In genomic region chr10:70916697-70917096, GRCm38 (mm10) we compare ENCODE assay signal across 15 mouse cellular contexts.
A peak's percentile ranks its signal among the peaks of the same experiment; 100 is the strongest.
DNase-seq lines count a peak whose midpoint lies in the region; TF ChIP-seq lines count a peak whose summit lies in the region.
"Had no signal": no experiment of that assay in that cellular context is flagged by ENCODE, and none has a peak within 500 bp of the region (broad histone marks: within the 10 kb centered on the region; RNA-seq: fewer than 3 reads in every experiment).

No protein-coding gene starts in this region.

- peak; percentile 42 for TF ChIP-seq CTCF in left cerebral cortex, adult 2 months (IDR thresholded peaks at IDR 0.05)

- no peak overlapping the region for H3K27ac ChIP-seq in left cerebral cortex, adult 2 months
- H3K27ac ChIP-seq: embryonic facial prominence, embryonic 13.5 days; liver, embryonic 15.5 days; midbrain, embryonic 10.5 days had no signal

- DNase-seq in gastrocnemius, postnatal 10 days = peak; percentile 24
- DNase-seq in gastrocnemius, postnatal 14 days = no peak
- no peak for DNase-seq in left cerebral cortex, adult 2 months (ENCODE audit: extremely low spot score in 1 of 2, low spot score in 2 of 2)
- no peak for DNase-seq in left cerebral cortex, postnatal 10 days (ENCODE audit: extremely low spot score in 1 of 2, low spot score in 2 of 2)
- DNase-seq in 3T3-L1 (ENCODE audit: low read depth, low spot score) = peak; percentile 13
- peak; percentile 76 for DNase-seq in R1 (ENCODE audit: low read depth, low spot score)
- no peak for DNase-seq in frontal cortex, postnatal 10 days (ENCODE audit: low spot score in 2 of 2)
- no peak for DNase-seq in adrenal gland, adult (ENCODE audit: inconsistent age in 2 of 2, low spot score in 1 of 2)
- DNase-seq: cerebellum, adult 9-11 months; heart, adult 18-20 months; layer of hippocampus, postnatal 36 days; thymus, postnatal 25 days had no signal

- intact Hi-C loops in gastrocnemius, postnatal 14 days (cut with DNase I; ENCODE audit: low total_unique reads) = loop anchor here (5.0 kb wide), 1 partner anchor 301 kb away; no protein-coding TSS in a partner anchor
- intact Hi-C loops in left cerebral cortex, adult 2 months (cut with DNase I) = no loop called here
- intact Hi-C loops in left cerebral cortex, postnatal 10 days (cut with DNase I) = no loop called here

- no peak overlapping the region for H3K4me3 ChIP-seq in left cerebral cortex, adult 2 months
- H3K4me3 ChIP-seq: embryonic facial prominence, embryonic 13.5 days; liver, embryonic 15.5 days; midbrain, embryonic 10.5 days had no signal

Comparison
In these comparisons a context has a peak if more than half of its experiments do, and no peak if none do; other contexts are left out.
1. DNase-seq: peak in gastrocnemius, postnatal 10 days (single experiment), 3T3-L1 (single experiment) and R1 (single experiment); none in gastrocnemius, postnatal 14 days (single experiment), left cerebral cortex, adult 2 months (0 of 2), left cerebral cortex, postnatal 10 days (0 of 2), frontal cortex, postnatal 10 days (0 of 2) and adrenal gland, adult (0 of 2).